Mouse (Mus musculus) olfactory bulb, adult 2 months (tissue): ENCODE data around the gene Rab15.

ENCODE experiments used
- CTCF ChIP-seq: fragments of 200-500 bp; IDR thresholded peaks from 2 replicates; pipeline ENCODE4 v1.5.1; 2012; ENCODE audit warnings: low read depth, mild to moderate bottlenecking, low read length, moderate library complexity; ENCODE audit not compliant: insufficient read depth
- POLR2A ChIP-seq: fragments of 200-500 bp; IDR thresholded peaks from 2 replicates; pipeline ENCODE4 v1.6.1; 2012; ENCODE audit warnings: mild to moderate bottlenecking, low read depth, low read length, moderate library complexity; ENCODE audit not compliant: insufficient read depth

GRCm38 (mm10) chr12:76765354-76765851, 57.3 kb downstream of the Rab15 start, which contains the start of the genes Churc1 and Fntb:
- TF ChIP-seq CTCF (no peak), POLR2A (peak; percentile 67)
